Mouse (Mus musculus): ENCODE results near the gene Arvcf.
A peak's percentile ranks its signal among the peaks of the same experiment; 100 is the strongest.

Gene Arvcf

DNA sequence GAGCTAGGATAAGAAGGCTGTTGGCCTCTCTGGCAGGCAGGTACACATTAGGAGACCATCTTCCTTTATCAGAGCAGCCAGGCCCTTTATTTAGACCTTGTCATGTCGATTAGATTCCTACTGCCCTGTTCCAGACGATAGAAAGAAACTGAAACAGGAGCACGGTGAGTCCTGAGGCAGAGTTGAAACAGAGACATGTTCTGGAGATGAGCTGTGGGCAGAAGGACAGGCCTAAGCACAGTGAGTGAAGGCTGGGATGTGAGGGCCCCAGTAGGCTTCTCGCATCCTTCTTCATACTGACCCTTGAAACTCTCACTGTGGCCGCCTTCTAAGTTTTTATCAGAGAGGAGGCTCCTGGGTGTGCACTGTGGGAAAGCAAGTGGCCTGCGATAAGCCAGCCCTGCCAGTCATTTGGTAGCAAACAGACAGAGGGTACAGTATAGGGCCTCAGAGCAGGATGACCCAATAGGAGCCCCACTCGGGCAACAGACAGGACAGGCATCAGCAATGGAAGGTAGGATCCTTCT is 80.6 kb downstream of the Arvcf start:
- peak; percentile 79 to 85 for DNase-seq (ENCODE audit: low spot score in 2 of 2)

DNA sequence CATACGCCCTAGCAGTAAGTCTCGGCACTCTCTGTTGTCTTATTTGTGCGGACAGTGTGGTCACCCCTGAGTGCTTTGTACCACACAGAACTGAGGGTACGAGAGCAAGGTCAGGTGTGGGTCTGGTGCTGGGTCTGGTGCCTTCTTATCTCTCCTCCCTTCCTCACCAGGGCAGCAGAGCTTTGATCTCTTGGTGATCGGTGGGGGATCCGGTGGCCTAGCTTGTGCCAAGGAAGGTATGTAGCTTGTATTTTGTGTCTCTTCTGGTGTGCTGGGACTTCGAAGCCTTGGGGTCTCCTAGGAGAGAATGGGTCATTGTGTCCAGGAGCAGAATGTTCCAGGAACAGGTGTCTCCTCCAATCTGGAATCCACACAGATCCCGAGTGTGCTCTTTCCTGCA is 81.7 kb downstream of the Arvcf start:
- peak in 1 of 2 experiments; percentile 71 for DNase-seq (ENCODE audit: low spot score in 2 of 2)

DNA sequence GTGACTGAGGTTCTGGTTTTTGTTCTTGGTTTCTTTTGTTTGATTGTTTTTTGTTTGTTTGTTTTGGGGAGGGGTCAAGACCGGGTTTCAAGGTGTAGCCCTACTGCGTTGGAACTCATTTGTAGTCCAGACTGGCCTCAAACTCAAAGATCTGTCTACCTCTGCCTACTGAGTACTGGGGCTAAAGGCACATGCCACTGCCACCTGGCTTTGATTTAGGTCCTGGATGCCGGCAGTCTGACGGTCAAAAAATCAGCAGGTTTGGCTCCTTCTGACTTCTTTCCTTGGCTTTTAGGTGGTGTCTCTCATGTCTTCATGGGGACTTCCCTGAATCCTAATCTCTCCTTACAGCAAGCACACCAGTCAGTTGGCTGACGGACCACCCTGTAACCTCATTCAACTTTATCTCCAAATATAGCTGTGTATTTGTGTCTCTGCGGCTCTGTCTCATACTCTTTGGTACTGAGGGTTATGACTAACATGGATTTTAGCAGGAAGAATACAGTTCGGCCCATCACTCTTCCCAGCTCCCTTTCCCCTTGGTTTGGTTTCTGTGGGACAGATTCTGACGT is 82.7 kb downstream of the Arvcf start:
- DNase-seq (ENCODE audit: low spot score in 2 of 2), result no peak

DNA sequence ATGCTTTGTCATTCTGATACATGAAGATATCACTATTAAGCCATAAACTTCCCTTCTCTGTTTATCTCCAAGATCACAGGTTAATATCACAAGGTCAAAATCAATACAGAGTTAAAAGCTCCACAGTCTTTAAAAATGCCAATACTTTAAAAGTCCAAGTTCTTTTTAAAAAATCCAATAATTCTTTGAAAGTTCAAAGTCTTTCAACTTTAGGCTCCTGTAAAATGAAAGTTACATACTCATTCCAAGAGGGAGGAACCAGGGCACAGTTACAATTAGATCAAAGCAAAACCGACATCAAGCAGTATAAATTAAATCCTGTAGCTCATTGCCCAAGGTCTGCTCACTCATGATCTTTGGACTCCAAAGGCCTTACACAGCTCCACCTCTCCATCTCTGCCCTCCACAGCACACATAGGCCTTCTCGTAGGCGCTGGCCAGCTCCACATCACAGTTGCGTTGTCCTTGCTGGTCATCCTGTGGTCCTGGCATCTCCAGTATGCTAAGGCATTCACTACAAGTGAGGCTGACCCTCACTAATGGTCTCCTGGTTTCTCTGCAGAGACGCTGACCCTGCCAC is 85.4 kb downstream of the Arvcf start:
- DNase-seq (ENCODE audit: low spot score in 2 of 2), result no peak

DNA sequence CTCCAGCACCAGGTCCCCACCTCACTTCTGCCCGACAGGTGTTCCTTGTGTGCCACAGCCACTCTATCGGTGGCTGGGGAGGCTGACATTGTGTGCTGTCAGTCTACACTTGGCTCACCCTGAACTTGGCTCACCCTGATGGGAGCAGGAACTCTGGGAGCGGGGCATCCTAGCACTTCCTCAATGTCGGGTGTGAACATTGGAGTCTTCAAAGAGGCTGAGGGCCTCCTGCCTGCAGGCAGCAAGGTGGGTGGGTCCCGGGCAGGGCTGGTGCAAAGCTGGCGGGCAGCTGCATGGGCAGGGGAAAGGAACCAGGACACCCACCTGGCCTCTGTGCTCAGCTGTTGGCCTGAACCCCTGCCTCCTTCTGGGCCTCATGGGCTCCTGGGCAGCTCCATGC is 88.1 kb downstream of the Arvcf start:
- DNase-seq (ENCODE audit: low spot score in 2 of 2), result no peak

DNA sequence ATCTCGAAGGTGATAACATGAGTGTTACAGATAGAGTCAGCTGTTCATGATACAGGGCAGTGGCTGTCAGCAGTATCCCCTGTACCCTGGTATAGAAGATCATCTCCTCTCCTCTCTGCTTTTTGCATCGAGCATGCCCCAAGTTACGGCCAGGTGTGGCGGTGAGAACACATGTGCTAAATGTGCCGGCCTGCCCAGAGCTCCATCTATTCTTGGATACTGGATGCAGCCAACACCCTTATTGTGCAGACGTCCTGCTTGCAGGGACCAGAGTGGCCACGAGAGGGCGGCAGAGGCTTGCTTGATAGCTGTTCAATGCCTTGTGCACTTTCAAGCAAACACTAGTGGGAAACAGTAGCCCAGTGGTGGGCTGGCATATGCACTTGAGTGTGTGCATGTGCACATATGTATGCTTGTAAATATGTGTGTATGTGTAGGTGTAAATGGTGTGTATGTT is 95.4 kb downstream of the Arvcf start:
- DNase-seq (ENCODE audit: low spot score in 2 of 2), result peak; percentile 90 to 98

DNA sequence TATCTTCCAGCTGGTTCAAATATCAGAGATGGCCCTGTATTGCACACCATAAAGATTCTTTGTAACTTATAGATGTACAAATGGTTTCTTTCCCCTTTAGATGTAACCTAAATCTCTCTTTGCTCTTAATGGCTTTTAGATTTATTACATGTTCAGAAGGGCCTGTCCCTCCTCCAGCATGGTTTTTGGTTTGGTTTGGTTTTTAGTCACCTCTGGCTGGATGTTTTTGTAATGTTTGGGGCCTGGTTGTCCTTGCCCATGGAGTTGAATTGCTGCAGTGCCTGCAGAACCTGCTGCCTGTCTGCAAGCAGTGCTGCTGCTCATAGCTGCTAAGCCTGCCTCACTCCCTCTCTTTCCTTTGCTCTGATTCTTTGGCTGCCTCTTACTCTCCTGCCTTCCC is 99.3 kb downstream of the Arvcf start:
- no peak for DNase-seq (ENCODE audit: low spot score in 2 of 2)

DNA sequence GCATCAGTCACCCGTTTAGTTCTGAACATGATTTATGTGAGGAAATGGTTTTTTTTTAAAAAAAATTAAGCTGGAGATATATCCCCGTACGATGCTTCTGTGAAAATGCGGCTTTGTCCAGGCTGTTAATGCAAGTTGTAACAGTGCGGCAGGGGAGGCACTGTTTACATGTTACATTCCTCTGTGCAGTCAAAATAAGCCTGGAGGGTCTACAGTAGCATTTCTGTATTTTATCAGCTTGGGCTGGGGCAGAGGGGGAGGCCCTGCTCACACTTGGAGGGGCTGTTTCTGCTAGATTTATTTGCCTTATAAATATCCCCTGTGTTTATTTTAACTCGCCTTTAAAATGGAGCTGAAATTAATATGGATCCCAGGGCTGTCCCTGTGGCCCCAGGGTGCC is 100.1 kb downstream of the Arvcf start:
- no peak for DNase-seq (ENCODE audit: low spot score in 2 of 2)

DNA sequence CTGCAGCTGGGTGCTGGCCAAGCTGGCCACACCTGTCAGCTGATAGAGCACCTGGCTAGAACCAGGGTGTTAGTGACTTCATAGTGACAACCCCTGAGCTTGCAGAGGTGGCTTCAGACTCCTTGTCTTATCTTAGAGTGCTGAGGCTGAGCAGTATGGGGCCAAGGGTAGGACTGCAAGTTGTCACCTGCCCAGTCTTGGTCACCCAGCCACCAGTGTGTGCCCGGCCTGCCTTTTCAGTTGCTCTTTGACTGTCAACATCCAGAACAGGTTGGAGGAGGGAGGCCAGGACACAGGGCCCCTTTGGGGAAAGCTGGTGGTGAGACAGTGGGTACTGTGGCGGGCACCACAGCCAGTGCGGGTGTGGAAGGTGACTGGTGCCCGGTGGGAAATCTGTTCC is 101.0 kb downstream of the Arvcf start:
- DNase-seq (ENCODE audit: low spot score in 2 of 2), result no peak

DNA sequence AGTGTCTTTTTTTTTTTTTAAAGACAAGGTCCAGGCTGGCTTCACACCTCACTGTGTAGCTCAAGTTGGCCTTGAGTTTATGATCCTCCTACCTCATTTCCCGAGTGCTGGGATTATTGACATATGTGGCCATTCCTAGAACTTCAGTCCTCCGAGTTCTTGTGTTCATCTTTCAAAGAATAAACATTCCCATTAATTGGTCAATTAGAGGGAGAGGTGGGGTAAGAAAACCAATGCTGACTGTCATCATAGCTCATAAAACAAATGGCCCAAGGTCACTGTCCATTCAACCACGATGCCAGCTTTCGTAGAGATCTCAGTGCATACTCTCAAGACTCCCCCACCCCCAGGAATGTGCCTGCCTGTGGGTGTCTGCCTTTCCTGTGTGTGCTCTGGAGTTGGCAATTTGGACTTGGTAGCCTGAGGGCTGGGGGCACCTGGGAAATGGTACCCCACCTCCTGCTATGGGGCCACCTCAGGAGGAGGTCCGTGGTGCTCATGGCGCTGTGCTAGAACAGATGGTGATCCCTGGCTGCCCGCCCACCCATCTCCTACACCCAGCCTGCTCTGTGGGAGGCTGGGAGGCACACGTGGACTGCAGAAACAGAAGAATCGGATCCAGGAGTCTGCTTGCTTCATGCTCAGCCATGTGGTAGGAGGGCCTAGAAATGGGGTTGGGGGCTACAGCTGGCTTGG is 103.7 kb downstream of the Arvcf start:
- DNase-seq (ENCODE audit: low spot score in 2 of 2), result no peak

DNA sequence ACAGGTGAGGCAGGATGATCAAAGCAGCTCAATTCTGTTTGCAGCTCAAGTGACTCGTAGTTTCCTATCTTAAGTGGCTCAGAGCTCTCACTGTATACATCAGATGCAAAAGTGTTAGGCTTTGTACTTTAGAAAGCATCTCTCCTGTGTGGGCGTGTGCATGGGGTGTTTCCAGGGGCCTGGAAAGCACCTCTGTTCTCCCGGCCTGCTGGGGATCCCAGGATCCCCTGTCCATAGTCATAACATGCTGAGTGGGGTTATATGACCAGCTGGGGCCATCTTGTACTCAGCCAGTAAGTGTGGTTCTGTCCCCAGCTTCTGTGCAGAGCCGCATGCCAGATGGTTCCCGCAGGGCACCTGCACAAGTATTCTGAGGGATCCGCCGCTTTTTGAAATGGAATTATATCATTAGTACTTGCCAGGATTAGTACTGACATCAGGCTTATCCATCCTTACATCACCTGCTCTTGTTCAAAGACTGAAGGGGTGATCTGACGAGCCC is 104.4 kb downstream of the Arvcf start:
- no peak for DNase-seq (ENCODE audit: low spot score in 2 of 2)

DNA sequence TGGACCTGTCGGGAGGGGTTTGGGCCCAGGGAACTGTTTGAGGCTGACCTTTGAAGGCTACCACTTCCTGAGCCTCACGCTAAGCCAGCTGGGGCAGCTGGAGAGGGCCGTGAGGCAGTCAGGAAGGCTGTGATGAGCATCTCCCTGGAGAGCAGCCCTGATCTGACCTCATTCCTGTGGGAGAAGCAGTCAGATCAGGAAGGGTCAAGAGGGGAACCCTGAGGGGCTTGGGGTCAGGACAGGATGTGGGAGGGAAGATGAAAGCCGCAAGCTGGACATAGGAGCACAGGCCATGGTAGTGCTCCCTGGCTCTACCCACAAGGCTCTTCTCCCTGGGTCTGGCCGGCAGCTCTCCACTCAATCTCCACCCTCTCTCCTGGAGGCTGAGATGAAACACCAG is 105.9 kb downstream of the Arvcf start:
- DNase-seq (ENCODE audit: low spot score in 2 of 2), result no peak

DNA sequence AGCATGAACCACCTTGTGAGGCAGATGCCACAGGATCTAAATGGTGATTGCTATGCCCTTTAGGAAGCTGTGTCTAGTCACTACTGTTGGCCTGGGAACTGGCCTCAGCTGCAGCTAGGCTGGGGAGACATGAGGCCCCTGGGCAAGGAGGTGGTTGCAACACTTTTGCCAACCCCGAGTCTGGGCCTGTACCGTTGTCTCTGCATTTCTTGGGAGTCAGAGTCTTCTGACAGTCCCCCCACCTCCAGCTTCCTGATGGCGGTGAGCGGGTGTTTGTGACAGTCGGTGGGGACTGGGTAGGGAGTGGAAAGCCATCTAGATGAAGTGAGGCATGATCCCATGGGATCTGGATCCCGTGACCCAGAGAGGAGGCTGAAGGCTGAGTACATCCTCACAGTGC is 107.4 kb downstream of the Arvcf start:
- no peak for DNase-seq (ENCODE audit: low spot score in 2 of 2)
